Mouse (Mus musculus) layer of hippocampus, adult 11-12 months (tissue): Measurements from ENCODE around the gene Morc3.

Experiments used
- DNase-seq: peaks from one replicate; pipeline ENCODE4 v3.0.0; 2022; ENCODE audit warnings: low spot score

Gene Morc3

GRCm38 (mm10) chr16:93920673-93921072 is 88.8 kb downstream of the Morc3 start:
- no peak for DNase-seq

GRCm38 (mm10) chr16:93922835-93923389 is 91.0 kb downstream of the Morc3 start:
- no peak for DNase-seq

DNA sequence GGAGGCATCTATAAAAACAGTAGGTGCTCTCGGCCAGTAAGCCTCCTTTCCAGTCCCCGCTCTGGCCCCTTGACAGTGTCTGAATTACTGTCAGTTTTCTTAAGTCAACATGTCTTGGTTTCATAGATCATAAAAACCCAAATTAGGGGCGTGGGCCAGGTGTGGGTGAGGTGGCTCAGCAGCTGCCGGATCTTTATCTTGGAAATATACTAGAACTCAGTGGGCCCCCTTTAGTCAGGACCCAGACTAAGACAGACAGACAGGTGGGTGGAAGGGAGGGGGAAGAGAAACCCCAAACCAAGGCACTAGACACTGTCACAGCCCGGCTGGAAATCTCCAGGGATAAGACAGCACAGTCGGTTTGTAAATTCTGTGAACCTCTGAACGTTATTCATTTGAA is 91.9 kb downstream of the Morc3 start:
- DNase-seq, result no peak
